Mouse (Mus musculus): ENCODE results near the gene Tmem63a.
A peak's percentile ranks its signal among the peaks of the same experiment; 100 is the strongest.
"Not testable (repeated sequence)": the region's sequence is repeated elsewhere in the genome, so short reads cannot be mapped to it uniquely, and the experiment has no call there.

Tmem63a gene

GRCm38 (mm10) chr1:180942166-180943031, at the start of gene Tmem63a:
TSS of gene Tmem63a (plus strand) at chr1:180942344.
- peak; percentile 6 for DNase-seq

GRCm38 (mm10) chr1:180892808-180893207, 49.3 kb upstream of the Tmem63a start, which contains the start of gene Lefty2:
TSS of gene Lefty2 (plus strand) at chr1:180893108.
- DNase-seq, result no peak

GRCm38 (mm10) chr1:180894088-180894987, 47.8 kb upstream of the Tmem63a start:
- not testable (repeated sequence) for DNase-seq

- peak; percentile 15 for DNase-seq
These were observed 41.0 kb upstream of the Tmem63a start for GRCm38 (mm10) chr1:180901107-180901506.

GRCm38 (mm10) chr1:180902915-180903314, 39.2 kb upstream of the Tmem63a start:
- no peak for DNase-seq

GRCm38 (mm10) chr1:180903666-180904038, 38.5 kb upstream of the Tmem63a start:
- DNase-seq, result no peak

GRCm38 (mm10) chr1:180904039-180904814, 37.9 kb upstream of the Tmem63a start, which contains the start of gene Pycr2:
TSS of gene Pycr2 (plus strand) at chr1:180904293.
- DNase-seq, result peak; percentile 89

GRCm38 (mm10) chr1:180904815-180905080, 37.4 kb upstream of the Tmem63a start:
- no peak for DNase-seq

- DNase-seq, result no peak
These were observed 36.8 kb upstream of the Tmem63a start for GRCm38 (mm10) chr1:180905307-180905706.

GRCm38 (mm10) chr1:180905876-180906275, 36.3 kb upstream of the Tmem63a start:
- peak; percentile 14 for DNase-seq

- no peak for DNase-seq
These were observed 35.5 kb upstream of the Tmem63a start for GRCm38 (mm10) chr1:180906461-180907147.

- no peak for DNase-seq
These were observed 31.0 kb upstream of the Tmem63a start for GRCm38 (mm10) chr1:180911138-180911537.

- DNase-seq, result no peak
These were observed 30.4 kb upstream of the Tmem63a start for GRCm38 (mm10) chr1:180911653-180912287.

- no peak for DNase-seq
These were observed 29.4 kb upstream of the Tmem63a start for GRCm38 (mm10) chr1:180912792-180913191.

- DNase-seq, result no peak
These were observed 28.3 kb upstream of the Tmem63a start for GRCm38 (mm10) chr1:180913797-180914196.

GRCm38 (mm10) chr1:180916425-180916824, 25.7 kb upstream of the Tmem63a start:
- no peak for DNase-seq

- no peak for DNase-seq
These were observed 25.1 kb upstream of the Tmem63a start for GRCm38 (mm10) chr1:180917053-180917452.

- no peak for DNase-seq
These were observed 22.5 kb upstream of the Tmem63a start for GRCm38 (mm10) chr1:180919686-180920085.

- no peak for DNase-seq
These were observed 19.7 kb upstream of the Tmem63a start for GRCm38 (mm10) chr1:180922273-180923048.

GRCm38 (mm10) chr1:180924737-180925136, 17.4 kb upstream of the Tmem63a start:
- no peak for DNase-seq

GRCm38 (mm10) chr1:180926286-180926685, 15.9 kb upstream of the Tmem63a start:
- DNase-seq, result no peak
